Mouse (Mus musculus) heart, postnatal 36 days (tissue): ENCODE data around the gene Rps27a. TPM values are rescaled to one million over a fixed set of nuclear protein-coding genes. Genes with fewer than 3 reads are reported as not detected.
A peak's percentile ranks its signal among the peaks of the same experiment; 100 is the strongest.
"Not testable (repeated sequence)": the region's sequence is repeated elsewhere in the genome, so short reads cannot be mapped to it uniquely, and the experiment has no call there.

Source experiments
- DNase-seq, 2 experiments: peaks; one replicate each; pipeline ENCODE4 v3.0.0; 2021 to 2022
- intact Hi-C: fragments of 180-260 bp; cut with DNase I; formaldehyde crosslinking; loops from one replicate; pipeline ENCODE4 v1.15.1; 2025
- total RNA-seq, 2 experiments: library from RNA; stranded (reverse); gene quantifications; 2 replicates each; pipeline ENCODE4 v1.2.3; 2021

Rps27a gene
- 100 to 1,000 TPM; 456 to 501 TPM for total RNA-seq

DNA sequence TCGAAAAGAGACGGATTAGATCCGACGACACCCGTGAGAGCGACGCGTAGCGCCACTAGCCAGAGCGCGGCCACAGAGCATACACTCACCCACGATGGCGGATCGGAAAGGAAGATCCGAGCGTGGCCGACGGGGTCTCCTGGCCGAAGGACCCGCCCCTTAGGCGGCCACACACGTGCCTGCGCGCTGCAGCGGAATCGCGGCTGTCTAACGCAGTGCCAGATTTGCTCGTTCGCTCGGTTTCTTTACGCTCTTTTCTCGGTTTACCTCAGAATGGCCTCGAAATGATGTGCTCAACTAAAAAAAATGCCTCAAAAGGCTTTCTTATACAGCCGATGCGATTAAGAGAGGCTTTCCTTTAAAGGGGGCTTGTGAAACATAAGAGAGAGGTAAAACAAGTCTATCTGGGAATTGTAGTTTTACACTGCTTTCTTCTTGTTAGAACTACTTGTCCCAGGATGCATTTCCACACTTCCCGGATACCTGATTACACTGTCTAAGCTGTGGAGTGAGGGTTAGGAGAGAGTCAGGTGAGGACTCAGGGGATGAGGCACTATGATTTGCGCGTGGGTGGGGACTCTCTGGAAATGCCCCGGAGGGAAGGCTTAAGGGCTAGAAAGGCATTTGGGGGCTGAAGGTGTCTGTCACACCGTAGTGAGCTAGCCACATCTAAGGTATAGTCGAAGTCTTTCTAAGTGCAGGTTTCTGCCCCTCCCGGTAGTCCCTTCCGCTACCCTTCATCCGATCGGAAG lies at the start of gene Rps27a, which contains the start of gene Clhc1:
TSS of gene Rps27a (minus strand) at position 358 of the 752 bp plus-strand sequence.
TSS of gene Clhc1 (plus strand) at position 199 of the 752 bp plus-strand sequence.
- peak; percentile 98 to 99 for DNase-seq
- intact Hi-C loops, result loop anchor here (1.0 to 2.0 kb wide), 3 partner anchors 22 to 174 kb away; partner anchors contain the start of genes Mtif2 and Rtn4

DNA sequence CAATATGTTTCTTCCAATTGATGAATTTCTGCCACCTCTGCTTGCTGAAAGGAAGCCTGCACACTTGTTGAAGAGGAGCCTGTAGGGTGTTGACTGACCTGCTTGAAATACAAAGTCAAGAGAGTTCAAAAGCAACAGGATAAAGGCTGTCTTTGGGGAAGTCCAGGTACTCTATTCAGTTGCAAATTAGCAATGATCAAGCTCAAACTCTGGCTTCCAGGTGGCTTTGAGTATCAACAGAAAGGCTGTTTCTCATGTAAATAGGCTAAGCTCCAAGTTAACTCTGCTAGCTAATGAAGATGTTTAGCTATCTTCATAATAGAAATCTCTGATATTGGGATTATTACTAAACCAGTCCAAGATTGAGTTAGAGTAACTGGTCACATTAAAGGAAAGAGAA lies 49.2 kb upstream of the Rps27a start:
- intact Hi-C loops, result no loop called here
- no peak for DNase-seq

DNA sequence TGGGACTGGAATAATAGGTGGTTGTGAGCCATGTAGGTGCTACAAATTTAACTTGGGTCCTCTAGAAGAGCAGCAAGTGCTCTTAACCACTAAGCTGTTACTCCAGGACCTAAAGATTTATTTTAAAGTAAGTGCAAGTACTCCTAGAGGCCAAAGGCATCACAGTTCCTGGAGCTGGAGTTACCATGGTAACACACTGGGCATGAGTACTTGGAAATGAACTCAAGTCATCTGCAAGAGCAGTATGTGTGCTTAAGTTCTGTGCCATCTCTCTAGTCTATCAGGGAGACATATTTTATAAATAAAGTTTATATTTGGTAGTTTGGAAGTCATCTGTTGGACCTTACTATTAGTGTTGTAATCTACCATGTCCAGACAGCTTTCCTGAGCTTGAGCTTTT lies 47.3 kb upstream of the Rps27a start:
- no peak for DNase-seq
- intact Hi-C loops, result no loop called here

- DNase-seq, result peak in 1 of 2 experiments; percentile 12
- intact Hi-C loops, result loop anchor here (1.0 to 5.0 kb wide), 3 partner anchors 113 to 308 kb away; partner anchors contain the start of gene Rtn4
Measured at GRCm38 (mm10) chr11:29579610-29580009, 31.7 kb upstream of the Rps27a start.

- no peak for DNase-seq
- intact Hi-C loops, result no loop called here
Measured at GRCm38 (mm10) chr11:29572656-29573055, 24.7 kb upstream of the Rps27a start.

DNA sequence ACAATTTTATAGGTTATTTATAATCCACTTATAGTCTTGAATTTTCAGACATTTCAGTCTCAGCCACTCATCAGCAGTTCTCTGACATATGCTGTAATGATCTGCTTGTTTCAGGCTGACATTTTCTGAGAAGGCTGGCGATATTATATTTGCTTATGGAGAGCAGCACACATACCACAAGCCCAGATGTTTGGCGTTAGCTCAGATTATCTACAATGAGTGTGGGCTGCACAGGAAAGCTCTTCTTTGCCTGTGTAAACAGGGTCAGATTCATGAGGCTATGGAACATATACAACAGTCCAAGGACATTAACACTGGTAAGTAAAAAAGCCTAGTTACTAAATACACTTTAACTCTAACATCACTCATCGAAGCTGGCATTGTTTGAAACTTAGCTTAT lies 23.6 kb upstream of the Rps27a start:
- intact Hi-C loops, result no loop called here

GRCm38 (mm10) chr11:29563406-29563805 lies 15.5 kb upstream of the Rps27a start:
- intact Hi-C loops, result no loop called here

More for the DNA sequence above, 23.6 kb upstream of the Rps27a start:
- DNase-seq, result no peak

DNA sequence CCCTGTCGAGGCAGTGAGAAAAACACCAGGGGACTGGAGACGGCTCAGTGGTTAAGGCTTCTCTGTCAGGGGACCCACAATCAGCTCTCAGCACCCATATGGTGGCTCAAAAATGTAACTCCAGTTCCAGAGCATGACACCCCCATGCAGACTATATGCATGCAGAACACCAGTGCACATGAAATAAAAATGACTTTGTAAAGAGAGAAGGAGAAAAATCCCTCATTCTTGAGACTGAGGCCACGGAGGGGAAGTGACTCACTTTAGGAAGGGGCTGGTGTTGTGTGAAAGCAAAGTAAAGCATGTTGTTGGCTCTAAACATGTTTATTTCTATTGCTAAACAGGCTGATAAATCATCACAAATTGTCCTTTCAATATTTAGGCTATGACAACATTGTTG lies 13.1 kb upstream of the Rps27a start:
- DNase-seq, result no peak
- intact Hi-C loops, result no loop called here

More at GRCm38 (mm10) chr11:29563406-29563805, 15.5 kb upstream of the Rps27a start:
- DNase-seq, result no peak

DNA sequence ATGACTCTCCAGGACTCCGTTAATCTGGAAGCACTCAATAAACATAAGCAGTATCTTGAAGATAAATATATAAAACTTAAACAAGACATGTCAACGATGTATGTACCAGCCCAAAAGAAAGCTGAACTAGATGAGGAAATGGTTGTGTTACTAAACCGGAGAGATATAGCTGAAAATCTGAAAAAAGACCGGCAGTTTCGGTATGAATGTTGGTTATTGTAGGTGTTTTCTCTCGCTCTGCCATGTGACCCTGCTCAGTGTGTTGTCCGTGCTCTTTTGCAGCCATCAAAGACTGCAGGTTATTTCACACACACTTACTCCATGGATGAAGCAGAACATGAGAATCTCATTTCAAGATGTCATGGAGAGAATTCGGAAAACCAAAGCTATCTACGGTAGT lies 12.5 kb upstream of the Rps27a start:
- DNase-seq, result no peak
- intact Hi-C loops, result no loop called here

DNA sequence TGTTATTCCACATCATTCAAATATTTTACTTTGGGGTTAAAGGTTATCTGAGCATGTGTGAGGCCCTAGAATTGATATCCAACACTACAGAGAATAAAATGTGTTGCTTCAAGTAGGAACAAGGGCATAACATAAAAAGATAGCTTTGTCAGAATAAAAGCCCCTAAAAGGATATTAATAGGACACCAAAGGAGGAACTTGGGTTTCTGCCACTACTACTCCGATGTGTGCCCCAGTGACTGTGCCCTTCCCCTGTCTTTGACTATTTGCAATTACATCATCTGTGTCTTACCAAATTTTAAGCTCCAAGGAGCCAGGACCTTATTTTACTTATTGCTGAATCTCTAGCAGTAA lies 1.5 kb upstream of the Rps27a start:
- DNase-seq, result no peak
- intact Hi-C loops, result no loop called here

DNA sequence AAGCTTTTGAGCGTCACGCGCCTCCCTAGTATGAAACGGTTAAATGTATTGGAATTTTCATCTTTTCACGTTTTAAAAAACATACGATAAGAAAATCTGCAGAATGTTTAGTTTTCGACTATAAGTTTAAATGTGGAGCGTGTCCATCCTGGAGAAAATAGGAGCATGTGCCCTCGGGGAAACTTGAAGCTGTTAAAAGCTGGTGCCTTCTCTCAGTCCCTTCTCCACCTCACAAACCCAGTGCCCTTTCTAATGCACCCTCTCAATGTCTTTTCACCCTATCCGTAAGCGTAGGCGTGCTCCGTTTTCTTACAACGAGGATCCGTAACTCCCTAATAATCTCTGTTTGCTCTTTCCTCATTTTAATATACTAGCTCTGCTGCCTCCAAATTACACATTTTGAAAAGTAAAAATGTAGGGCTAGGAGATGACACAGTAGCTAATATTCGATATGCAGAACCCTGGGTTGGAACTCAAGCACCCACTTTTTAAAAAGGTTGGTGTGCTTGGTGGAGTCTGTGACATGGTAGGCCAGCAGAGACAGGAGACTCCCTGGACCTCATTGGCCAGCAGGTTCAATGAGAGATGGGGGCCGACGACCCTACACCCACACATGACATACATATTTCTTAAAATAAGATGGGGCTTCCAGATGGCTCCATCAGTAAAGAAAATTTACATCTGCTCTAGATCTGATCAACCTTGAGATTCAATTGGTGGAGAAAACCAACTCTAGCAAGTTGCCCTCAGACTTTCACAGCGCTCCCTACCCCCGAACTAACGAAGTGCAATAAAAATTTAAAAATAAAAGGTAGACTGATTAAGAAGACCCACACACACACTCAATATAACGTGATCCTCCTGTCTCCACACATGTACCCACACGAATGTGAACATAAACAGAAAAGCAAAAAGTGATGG lies 855 bp upstream of the Rps27a start:
- DNase-seq, result no peak
- intact Hi-C loops, result loop anchor here (1.0 kb wide), 1 partner anchor 174 kb away; no protein-coding TSS in a partner anchor

GRCm38 (mm10) chr11:29547249-29547751 lies 609 bp downstream of the Rps27a start:
- intact Hi-C loops, result loop anchor here (1.0 to 2.0 kb wide), 2 partner anchors 21 to 146 kb away; partner anchors contain the start of genes Mtif2 and Rtn4
- no peak for DNase-seq

DNA sequence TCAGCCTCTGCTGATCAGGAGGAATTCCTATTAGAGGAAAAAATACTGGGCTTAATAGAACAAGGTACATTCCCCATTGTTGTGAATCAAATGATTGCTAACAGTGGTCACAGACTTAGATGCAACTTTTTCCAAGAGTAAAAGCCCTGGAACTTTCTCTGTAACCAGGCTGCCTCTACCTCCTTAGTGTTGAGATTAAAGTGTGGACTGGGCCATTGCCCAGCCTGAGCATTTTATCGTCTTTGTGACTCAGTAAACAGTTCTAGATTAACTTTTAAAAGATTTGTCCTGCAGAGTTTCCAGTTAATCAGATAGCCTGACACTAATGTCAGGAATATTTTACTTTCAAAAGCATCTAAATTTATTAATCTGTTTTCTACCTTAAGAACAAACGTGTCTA lies 1.1 kb downstream of the Rps27a start:
- intact Hi-C loops, result loop anchor here (1.0 to 2.0 kb wide), 2 partner anchors 20 to 146 kb away; partner anchors contain the start of genes Mtif2 and Rtn4

DNA sequence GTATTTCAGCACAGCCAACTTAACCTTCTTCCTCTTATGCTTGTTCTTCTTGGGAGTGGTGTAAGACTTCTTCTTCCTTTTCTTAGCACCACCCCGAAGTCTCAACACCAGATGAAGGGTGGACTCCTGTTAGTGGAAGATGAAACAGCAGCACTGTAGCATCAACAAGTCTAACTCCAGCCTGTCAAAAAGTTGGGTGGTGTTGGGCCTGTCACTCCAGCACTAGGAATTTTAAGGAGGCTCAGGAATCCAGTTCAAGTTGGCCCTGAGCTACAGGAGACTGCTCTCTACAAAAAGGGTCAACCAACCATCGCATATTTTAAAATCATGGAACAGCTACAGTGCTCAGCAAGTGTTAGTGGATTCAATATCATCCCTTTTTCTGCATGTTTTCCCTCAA lies 1.6 kb downstream of the Rps27a start:
- intact Hi-C loops, result loop anchor here (2.0 kb wide), 1 partner anchor 147 kb away; the partner anchor contains the start of gene Rtn4

More for the DNA sequence above, 1.1 kb downstream of the Rps27a start:
- DNase-seq, result no peak

GRCm38 (mm10) chr11:29545150-29545752 lies 2.7 kb downstream of the Rps27a start:
- intact Hi-C loops, DNase-seq: not testable (repeated sequence)

More for the DNA sequence above, 1.6 kb downstream of the Rps27a start:
- DNase-seq, result not testable (repeated sequence)

DNA sequence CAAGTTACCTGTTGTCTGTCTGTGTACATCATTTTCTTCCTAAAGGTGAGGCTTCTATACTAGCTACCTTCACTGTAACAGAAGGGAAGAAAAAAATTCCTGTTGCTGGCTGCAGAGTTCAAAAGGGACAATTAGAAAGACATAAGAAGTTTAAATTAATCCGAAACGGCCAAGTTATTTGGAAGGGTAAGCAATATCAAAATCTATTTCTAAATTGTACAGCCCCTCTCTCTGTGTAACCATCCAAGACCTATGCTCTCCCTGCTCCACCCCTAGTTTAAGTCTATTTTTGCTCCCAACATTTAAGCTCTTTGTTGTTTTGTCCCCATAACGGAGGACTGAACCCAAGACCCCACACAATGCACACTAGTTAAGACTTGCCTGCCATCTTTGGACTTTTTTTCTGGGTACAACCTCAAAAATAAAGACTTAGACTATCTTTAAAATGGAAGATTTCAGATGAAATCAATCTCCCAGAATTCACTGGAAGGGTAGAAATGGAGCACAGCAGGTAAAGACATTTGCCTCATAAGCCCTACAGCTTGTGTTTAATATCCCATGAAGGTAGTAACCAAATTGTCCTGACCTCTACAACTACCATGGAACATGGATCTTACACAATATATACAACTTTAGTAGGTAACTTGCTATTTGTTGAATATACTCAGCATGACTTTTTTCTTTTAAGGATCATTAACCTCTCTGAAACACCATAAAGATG lies 3.5 kb downstream of the Rps27a start:
- no peak for DNase-seq
- intact Hi-C loops, result loop anchor here (1.0 kb wide), 1 partner anchor 17 kb away; no protein-coding TSS in a partner anchor

GRCm38 (mm10) chr11:29538201-29538600 lies 9.7 kb downstream of the Rps27a start:
- intact Hi-C loops, result no loop called here
- no peak for DNase-seq

DNA sequence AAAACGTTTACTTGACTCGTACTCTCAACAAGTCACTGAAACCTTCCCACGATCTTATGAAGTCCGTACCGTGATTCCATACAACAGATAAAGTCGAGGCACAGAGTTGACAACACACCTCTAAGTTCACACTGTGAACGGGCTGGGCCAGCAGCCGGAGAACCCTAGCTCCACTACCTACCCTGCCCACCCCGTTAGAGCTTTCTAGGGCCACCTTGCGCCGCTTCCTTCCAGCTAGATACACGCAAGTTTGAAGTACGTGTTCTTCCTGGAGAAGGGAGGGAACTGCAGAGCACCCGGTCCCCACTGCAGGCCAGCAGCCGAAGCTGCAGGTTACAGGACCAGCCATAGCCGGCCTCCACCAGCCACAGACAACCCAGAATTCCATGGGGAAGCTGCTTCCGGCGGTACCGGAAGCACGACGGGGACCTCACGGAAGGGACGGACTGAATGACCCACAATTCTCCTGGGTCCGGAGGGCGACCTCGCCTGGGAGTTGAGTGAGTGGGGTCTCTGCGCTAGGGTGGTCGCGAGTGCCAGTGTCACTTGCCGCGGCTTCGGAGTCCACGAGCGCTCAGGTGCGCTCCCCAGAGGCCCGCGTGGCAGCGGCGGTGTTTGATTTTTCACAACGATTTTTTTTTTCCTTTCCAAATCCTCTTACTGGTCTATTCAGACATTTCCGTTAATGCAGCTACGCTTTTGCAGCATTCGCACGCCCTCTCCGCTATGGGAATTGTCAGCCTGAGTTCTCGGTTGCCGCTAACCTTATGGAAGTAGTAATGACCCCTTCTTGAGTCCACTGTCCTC lies 21.7 kb downstream of the Rps27a start, which contains the start of gene Mtif2:
TSS of gene Mtif2 (plus strand) at position 421 of the 807 bp plus-strand sequence.
- intact Hi-C loops, result loop anchor here (1.0 to 5.0 kb wide), 2 partner anchors 21 to 154 kb away; partner anchors contain the start of genes Ccdc88a and Clhc1
- peak; percentile 74 to 81 for DNase-seq
